Mouse (Mus musculus): Measurements from ENCODE around the gene Zfp114. TPM values are rescaled to one million over a fixed set of nuclear protein-coding genes. Genes with fewer than 3 reads are reported as not detected.

Zfp114 gene
- total and polyA plus RNA-seq, 3 experiments = not detected

DNA sequence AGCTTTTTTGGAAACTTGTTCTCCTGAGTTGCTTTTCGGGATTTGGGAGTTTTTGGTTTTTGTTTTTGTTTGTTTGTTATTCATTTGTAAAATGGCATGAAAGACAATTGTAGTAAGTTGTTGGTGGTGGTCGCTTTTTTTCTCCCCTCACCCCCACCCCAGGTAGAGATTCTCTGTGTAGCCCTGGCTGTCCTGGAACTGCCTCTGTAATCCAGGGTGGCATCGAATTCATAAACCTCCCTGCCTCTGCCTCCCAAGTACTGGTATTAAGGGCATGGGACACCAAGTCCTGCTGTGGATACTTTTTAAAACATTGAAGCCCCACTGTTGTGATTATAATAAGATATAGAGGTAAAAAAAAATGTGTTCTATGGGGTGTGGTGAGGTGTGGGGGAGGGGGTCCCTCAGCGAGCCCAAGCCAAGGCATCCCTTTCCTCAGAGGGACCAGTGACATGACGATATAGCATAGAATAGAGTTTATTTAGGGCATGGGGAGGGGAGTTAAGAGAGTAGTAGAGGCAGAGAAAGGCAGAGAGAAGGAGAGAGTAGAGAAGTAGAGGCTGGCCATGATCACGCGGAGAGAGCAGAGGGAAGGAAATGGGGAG lies 33.5 kb downstream of the Zfp114 start:
- Histone ChIP-seq H3K9me3 (replicated peaks; ENCODE audit: low read length) (peaks cover 3% of the 10 kb centered on the region), H3K27me3 (replicated peaks) (peaks cover 49% of the 10 kb centered on the region), H3K27ac (ENCODE audit: insufficient read depth, low read depth) (no peak overlapping the region), H3K79me2 (replicated peaks; ENCODE audit: control insufficient read depth, extremely low read depth, insufficient read depth, poor library complexity, severe bottlenecking) (no peaks in the 10 kb centered on the region), H3K9ac (ENCODE audit: insufficient read depth, low read depth) (no peak overlapping the region), H3K4me1 (ENCODE audit: control insufficient read depth in 1 of 2, insufficient read depth in 2 of 2) (no peaks in the 10 kb centered on the region), H3K36me3 (replicated peaks in 1 of 2; ENCODE audit: control insufficient read depth in 1 of 2, insufficient read depth in 1 of 2, low read length in 1 of 2) (no peaks in the 10 kb centered on the region), H3K4me3 (replicated peaks in 1 of 3; ENCODE audit: low read depth in 2 of 3, low read length in 2 of 3, poor library complexity in 1 of 3) (no peak overlapping the region), H3K4me2 (ENCODE audit: insufficient read depth, low read depth, poor library complexity, severe bottlenecking) (no peak overlapping the region)
- DNase-seq (ENCODE audit: extremely low read depth) = no peak
- TF ChIP-seq MAFK (IDR thresholded peaks at IDR 0.05; ENCODE audit: insufficient replicate concordance, low read length) = no peak
- TF ChIP-seq POLR2AphosphoS2 (IDR thresholded peaks at IDR 0.05; ENCODE audit: low read depth, low read length) = no peak
- TF ChIP-seq ZC3H11A (IDR thresholded peaks at IDR 0.05; ENCODE audit: low read depth, low read length) = no peak
- no peak for TF ChIP-seq POLR2A (IDR thresholded peaks at IDR 0.05; ENCODE audit: low read depth, low read length)
- TF ChIP-seq EP300 (IDR thresholded peaks at IDR 0.05; ENCODE audit: low read length) = no peak
- TF ChIP-seq RCOR1 (conservative IDR thresholded peaks at IDR 0.05; ENCODE audit: low read depth, low read length) = no peak
- dilution Hi-C loops (cut with MboI; ENCODE audit: extremely low pct_ligation_motif_present, extremely low pct_unique_long_range_greater_than_20kb, low sequenced_read_pairs) = no loop called here
- in situ Hi-C loops (cut with MboI; ENCODE audit: low pct_ligation_motif_present, low pct_unique_long_range_greater_than_20kb, low sequenced_read_pairs) = no loop called here

GRCm38 (mm10) chr7:24210296-24210695 lies 35.4 kb downstream of the Zfp114 start:
- H3K27me3 ChIP-seq (replicated peaks) = peaks cover 58% of the 10 kb centered on the region
- H3K4me2 ChIP-seq (ENCODE audit: insufficient read depth, low read depth, poor library complexity, severe bottlenecking) = no peak overlapping the region
- no peaks in the 10 kb centered on the region for H3K79me2 ChIP-seq (replicated peaks; ENCODE audit: control insufficient read depth, extremely low read depth, insufficient read depth, poor library complexity, severe bottlenecking)
- no peak overlapping the region for H3K4me3 ChIP-seq (replicated peaks in 1 of 3; ENCODE audit: low read depth in 2 of 3, low read length in 2 of 3, poor library complexity in 1 of 3)
- TF ChIP-seq POLR2A (IDR thresholded peaks at IDR 0.05; ENCODE audit: low read depth, low read length) = no peak
- TF ChIP-seq MAZ (IDR thresholded peaks at IDR 0.05; ENCODE audit: low read depth, low read length) = no peak
- no peak for TF ChIP-seq MAFK (IDR thresholded peaks at IDR 0.05; ENCODE audit: insufficient replicate concordance, low read length)
- TF ChIP-seq TBP (conservative IDR thresholded peaks at IDR 0.05; ENCODE audit: low read depth, low read length) = no peak
- no peaks in the 10 kb centered on the region for H3K36me3 ChIP-seq (replicated peaks in 1 of 2; ENCODE audit: control insufficient read depth in 1 of 2, insufficient read depth in 1 of 2, low read length in 1 of 2)
- no peak overlapping the region for H3K27ac ChIP-seq (ENCODE audit: insufficient read depth, low read depth)
- H3K9ac ChIP-seq (ENCODE audit: insufficient read depth, low read depth) = no peak overlapping the region
- dilution Hi-C loops (cut with MboI; ENCODE audit: extremely low pct_ligation_motif_present, extremely low pct_unique_long_range_greater_than_20kb, low sequenced_read_pairs) = no loop called here
- no peak for DNase-seq (ENCODE audit: extremely low read depth)
- H3K9me3 ChIP-seq (replicated peaks; ENCODE audit: low read length) = peaks cover 3% of the 10 kb centered on the region
- in situ Hi-C loops (cut with MboI; ENCODE audit: low pct_ligation_motif_present, low pct_unique_long_range_greater_than_20kb, low sequenced_read_pairs) = no loop called here
- no peaks in the 10 kb centered on the region for H3K4me1 ChIP-seq (ENCODE audit: control insufficient read depth in 1 of 2, insufficient read depth in 2 of 2)

DNA sequence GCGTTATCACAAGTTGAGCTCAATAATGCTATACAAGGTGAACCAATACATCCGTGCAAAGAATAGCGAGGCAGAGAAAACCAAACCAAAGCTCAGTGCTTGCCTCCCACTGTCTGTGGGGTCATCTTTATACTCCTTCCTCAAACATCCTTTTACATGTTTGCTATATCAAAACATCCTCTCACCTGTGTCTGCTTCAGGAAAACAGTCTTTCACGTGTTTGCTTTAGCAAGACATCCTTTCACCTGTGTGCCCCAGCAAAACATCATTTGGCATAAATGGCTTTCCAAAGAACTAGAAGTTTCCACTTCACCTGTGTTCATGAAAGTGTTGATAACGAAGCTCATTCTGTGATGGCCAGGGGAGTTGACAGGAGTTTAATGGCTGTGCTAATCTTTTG lies 36.5 kb downstream of the Zfp114 start, which contains the start of gene Zfp111:
Gene Zfp111 (minus strand): TSS at position 101 of the 400 bp plus-strand sequence.
- H3K9ac ChIP-seq (ENCODE audit: insufficient read depth, low read depth) = no peak within 1 kb of the TSS
- dilution Hi-C loops (cut with MboI; ENCODE audit: extremely low pct_ligation_motif_present, extremely low pct_unique_long_range_greater_than_20kb, low sequenced_read_pairs) (no loop called here), in situ Hi-C loops (cut with MboI; ENCODE audit: low pct_ligation_motif_present, low pct_unique_long_range_greater_than_20kb, low sequenced_read_pairs) (no loop called here)
- H3K27me3 ChIP-seq (replicated peaks) = peaks cover 54% of the 10 kb centered on the region
- TF ChIP-seq ZNF384 (IDR thresholded peaks at IDR 0.05; ENCODE audit: low read depth, low read length) (no peak), EP300 (IDR thresholded peaks at IDR 0.05; ENCODE audit: low read length) (no peak), BHLHE40 (IDR thresholded peaks at IDR 0.05; ENCODE audit: low read depth, low read length) (no peak), TBP (conservative IDR thresholded peaks at IDR 0.05; ENCODE audit: low read depth, low read length) (no peak)
- no peaks in the 10 kb centered on the region for H3K4me1 ChIP-seq (ENCODE audit: control insufficient read depth in 1 of 2, insufficient read depth in 2 of 2)
- DNase-seq (ENCODE audit: extremely low read depth) = no peak
- no peak within 1 kb of the TSS for H3K27ac ChIP-seq (ENCODE audit: insufficient read depth, low read depth)
- H3K4me3 ChIP-seq (replicated peaks in 1 of 3; ENCODE audit: low read depth in 2 of 3, low read length in 2 of 3, poor library complexity in 1 of 3) = no peak within 1 kb of the TSS
- no peak within 1 kb of the TSS for H3K4me2 ChIP-seq (ENCODE audit: insufficient read depth, low read depth, poor library complexity, severe bottlenecking)
- peaks cover 6% of the 10 kb centered on the region for H3K9me3 ChIP-seq (replicated peaks; ENCODE audit: low read length)
- H3K36me3 ChIP-seq (replicated peaks in 1 of 2; ENCODE audit: control insufficient read depth in 1 of 2, insufficient read depth in 1 of 2, low read length in 1 of 2) = no peaks in the 10 kb centered on the region
- H3K79me2 ChIP-seq (replicated peaks; ENCODE audit: control insufficient read depth, extremely low read depth, insufficient read depth, poor library complexity, severe bottlenecking) = no peaks in the 10 kb centered on the region

Other genes with a start within 250 kb of the Zfp114 start
- not detected in 2 replicates for gene Vmn1r179, start 248.1 kb upstream of the Zfp114 start, total RNA-seq (2012; rRNA removed)
- not detected in 2 replicates for gene Vmn1r179, start 248.1 kb upstream of the Zfp114 start, total RNA-seq (2014; rRNA removed)
- gene Vmn1r179, start 248.1 kb upstream of the Zfp114 start, polyA plus RNA-seq (2012; ENCODE audit: insufficient read length, low read depth) = not detected in 2 replicates
- not detected in 2 replicates for gene Vmn1r180, start 224.4 kb upstream of the Zfp114 start, total RNA-seq (2012; rRNA removed)
- not detected in 2 replicates for gene Vmn1r180, start 224.4 kb upstream of the Zfp114 start, total RNA-seq (2014; rRNA removed)
- not detected in 2 replicates for gene Vmn1r180, start 224.4 kb upstream of the Zfp114 start, polyA plus RNA-seq (2012; ENCODE audit: insufficient read length, low read depth)
- not detected in 2 replicates for gene Vmn1r181, start 200.4 kb upstream of the Zfp114 start, total RNA-seq (2012; rRNA removed)
- gene Vmn1r181, start 200.4 kb upstream of the Zfp114 start, total RNA-seq (2014; rRNA removed) = not detected in 2 replicates
- gene Vmn1r181, start 200.4 kb upstream of the Zfp114 start, polyA plus RNA-seq (2012; ENCODE audit: insufficient read length, low read depth) = not detected in 2 replicates
- not detected in 2 replicates for gene V1rd19, start 173.4 kb upstream of the Zfp114 start, total RNA-seq (2012; rRNA removed)
- not detected in 2 replicates for gene V1rd19, start 173.4 kb upstream of the Zfp114 start, total RNA-seq (2014; rRNA removed)
- gene V1rd19, start 173.4 kb upstream of the Zfp114 start, polyA plus RNA-seq (2012; ENCODE audit: insufficient read length, low read depth) = not detected in 2 replicates
- not detected in 2 replicates for gene Vmn1r183, start 121.8 kb upstream of the Zfp114 start, total RNA-seq (2012; rRNA removed)
- gene Vmn1r183, start 121.8 kb upstream of the Zfp114 start, total RNA-seq (2014; rRNA removed) = not detected in 2 replicates
- gene Vmn1r183, start 121.8 kb upstream of the Zfp114 start, polyA plus RNA-seq (2012; ENCODE audit: insufficient read length, low read depth) = not detected in 2 replicates
- 14.0 and 16.4 TPM in 2 replicates for gene Zfp180, start 93.1 kb upstream of the Zfp114 start, total RNA-seq (2012; rRNA removed)
- gene Zfp180, start 93.1 kb upstream of the Zfp114 start, total RNA-seq (2014; rRNA removed) = 12.6 and 14.5 TPM in 2 replicates
- 11.4 TPM in 2 replicates for gene Zfp180, start 93.1 kb upstream of the Zfp114 start, polyA plus RNA-seq (2012; ENCODE audit: insufficient read length, low read depth)
- gene Zfp112, start 62.7 kb upstream of the Zfp114 start, total RNA-seq (2012; rRNA removed) = 0.29 and 0.42 TPM in 2 replicates
- 0.46 and 0.55 TPM in 2 replicates for gene Zfp112, start 62.7 kb upstream of the Zfp114 start, total RNA-seq (2014; rRNA removed)
- gene Zfp112, start 62.7 kb upstream of the Zfp114 start, polyA plus RNA-seq (2012; ENCODE audit: insufficient read length, low read depth) = 0.40 and 0.53 TPM in 2 replicates
- gene Zfp235, start 40.9 kb upstream of the Zfp114 start, total RNA-seq (2012; rRNA removed) = 6.7 and 7.3 TPM in 2 replicates
- 5.6 and 5.9 TPM in 2 replicates for gene Zfp235, start 40.9 kb upstream of the Zfp114 start, total RNA-seq (2014; rRNA removed)
- 2.8 and 3.4 TPM in 2 replicates for gene Zfp235, start 40.9 kb upstream of the Zfp114 start, polyA plus RNA-seq (2012; ENCODE audit: insufficient read length, low read depth)
- gene Zfp111, start 36.4 kb downstream of the Zfp114 start, total RNA-seq (2012; rRNA removed) = not detected in 2 replicates
- not detected in 2 replicates for gene Zfp111, start 36.4 kb downstream of the Zfp114 start, total RNA-seq (2014; rRNA removed)
- not detected in 2 replicates for gene Zfp111, start 36.4 kb downstream of the Zfp114 start, polyA plus RNA-seq (2012; ENCODE audit: insufficient read length, low read depth)
- gene Zfp109, start 62.5 kb downstream of the Zfp114 start, total RNA-seq (2012; rRNA removed) = not detected in 2 replicates
- gene Zfp109, start 62.5 kb downstream of the Zfp114 start, total RNA-seq (2014; rRNA removed) = not detected in 2 replicates
- not detected in 2 replicates for gene Zfp109, start 62.5 kb downstream of the Zfp114 start, polyA plus RNA-seq (2012; ENCODE audit: insufficient read length, low read depth)
- gene Zfp108, start 79.7 kb downstream of the Zfp114 start, total RNA-seq (2012; rRNA removed) = not detected in 2 replicates
- gene Zfp108, start 79.7 kb downstream of the Zfp114 start, total RNA-seq (2014; rRNA removed) = not detected in 2 replicates
- not detected in 2 replicates for gene Zfp108, start 79.7 kb downstream of the Zfp114 start, polyA plus RNA-seq (2012; ENCODE audit: insufficient read length, low read depth)
- gene Zfp93, start 95.4 kb downstream of the Zfp114 start, total RNA-seq (2012; rRNA removed) = 0.17 and 0.21 TPM in 2 replicates
- gene Zfp93, start 95.4 kb downstream of the Zfp114 start, total RNA-seq (2014; rRNA removed) = 0.28 and 0.30 TPM in 2 replicates
- gene Zfp93, start 95.4 kb downstream of the Zfp114 start, polyA plus RNA-seq (2012; ENCODE audit: insufficient read length, low read depth) = 0.11 and 0.15 TPM in 2 replicates
- gene Zfp61, start 126.2 kb downstream of the Zfp114 start, total RNA-seq (2012; rRNA removed) = 1.4 and 3.3 TPM in 2 replicates
- gene Zfp61, start 126.2 kb downstream of the Zfp114 start, total RNA-seq (2014; rRNA removed) = 3.2 and 3.8 TPM in 2 replicates
- 2.0 and 2.3 TPM in 2 replicates for gene Zfp61, start 126.2 kb downstream of the Zfp114 start, polyA plus RNA-seq (2012; ENCODE audit: insufficient read length, low read depth)
- 6.0 and 6.7 TPM in 2 replicates for gene Zfp94, start 141.6 kb downstream of the Zfp114 start, total RNA-seq (2012; rRNA removed)
- 4.5 and 5.8 TPM in 2 replicates for gene Zfp94, start 141.6 kb downstream of the Zfp114 start, total RNA-seq (2014; rRNA removed)
- gene Zfp94, start 141.6 kb downstream of the Zfp114 start, polyA plus RNA-seq (2012; ENCODE audit: insufficient read length, low read depth) = 3.3 and 4.7 TPM in 2 replicates
- gene Tescl, start 158.9 kb downstream of the Zfp114 start, total RNA-seq (2012; rRNA removed) = not detected in 2 replicates
- gene Tescl, start 158.9 kb downstream of the Zfp114 start, total RNA-seq (2014; rRNA removed) = not detected in 2 replicates
- gene Tescl, start 158.9 kb downstream of the Zfp114 start, polyA plus RNA-seq (2012; ENCODE audit: insufficient read length, low read depth) = not detected in 2 replicates
- gene Lypd5, start 174.1 kb downstream of the Zfp114 start, total RNA-seq (2012; rRNA removed) = not detected in 2 replicates
- not detected in 2 replicates for gene Lypd5, start 174.1 kb downstream of the Zfp114 start, total RNA-seq (2014; rRNA removed)
- not detected in 2 replicates for gene Lypd5, start 174.1 kb downstream of the Zfp114 start, polyA plus RNA-seq (2012; ENCODE audit: insufficient read length, low read depth)
- 7.6 and 10.5 TPM in 2 replicates for gene Kcnn4, start 195.2 kb downstream of the Zfp114 start, total RNA-seq (2012; rRNA removed)
- gene Kcnn4, start 195.2 kb downstream of the Zfp114 start, total RNA-seq (2014; rRNA removed) = 12.9 and 14.3 TPM in 2 replicates
- 8.2 and 10.6 TPM in 2 replicates for gene Kcnn4, start 195.2 kb downstream of the Zfp114 start, polyA plus RNA-seq (2012; ENCODE audit: insufficient read length, low read depth)
- gene Smg9, start 224.6 kb downstream of the Zfp114 start, total RNA-seq (2012; rRNA removed) = 19.1 and 20.5 TPM in 2 replicates
- 16.9 and 19.9 TPM in 2 replicates for gene Smg9, start 224.6 kb downstream of the Zfp114 start, total RNA-seq (2014; rRNA removed)
- gene Smg9, start 224.6 kb downstream of the Zfp114 start, polyA plus RNA-seq (2012; ENCODE audit: insufficient read length, low read depth) = 24.6 and 26.8 TPM in 2 replicates